Mouse (Mus musculus): ENCODE results near the gene Ift122. TPM values are rescaled to one million over a fixed set of nuclear protein-coding genes. Genes with fewer than 3 reads are reported as not detected.

Ift122 gene
- total and polyA plus RNA-seq, 3 experiments, result 3.3 to 8.0 TPM; not detected in 1

DNA sequence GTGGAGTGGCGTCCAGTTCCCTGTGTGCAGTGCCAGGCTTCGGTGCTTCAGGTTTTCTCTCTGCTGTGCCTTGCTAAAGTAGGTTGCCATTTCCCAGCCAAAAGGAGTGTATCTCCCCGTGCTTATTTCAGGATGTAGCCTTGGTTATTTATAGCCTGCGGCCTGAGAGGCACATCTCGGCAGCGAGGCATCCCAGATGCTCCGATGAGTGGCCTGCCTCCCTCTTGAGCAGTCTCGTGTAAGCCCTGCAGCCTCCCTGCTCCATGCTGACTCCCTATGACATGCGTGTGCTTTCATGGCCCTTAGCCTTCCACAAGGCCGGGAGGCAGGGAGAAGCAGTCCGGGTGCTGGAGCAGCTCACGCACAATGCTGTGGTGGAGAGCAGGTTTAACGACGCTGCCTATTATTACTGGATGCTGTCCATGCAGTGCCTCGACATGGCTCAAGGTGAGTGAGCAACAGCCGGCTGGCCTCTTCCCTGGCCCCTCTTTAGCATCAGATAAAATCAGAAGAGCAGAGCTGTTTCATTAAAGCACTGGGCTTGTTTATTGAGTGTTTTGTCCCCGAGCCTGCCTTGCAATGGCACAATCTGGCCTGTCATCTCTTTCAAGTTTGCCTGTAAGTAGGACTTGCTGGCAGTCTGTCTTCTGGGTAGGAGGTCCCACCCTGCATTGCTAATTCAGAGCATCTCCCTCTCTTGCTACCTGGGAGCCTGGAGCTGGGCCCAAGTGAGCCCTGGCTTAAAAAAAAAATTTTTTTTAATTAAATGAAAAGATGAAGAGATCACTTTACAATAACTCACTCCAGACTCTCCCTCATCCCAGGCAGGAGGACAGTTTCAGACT lies 62.6 kb downstream of the Ift122 start:
- no peaks in the 10 kb centered on the region for H3K9me3 ChIP-seq (replicated peaks; ENCODE audit: insufficient read depth, low read length)
- DNase-seq (ENCODE audit: low read depth, low spot score), result no peak
- TF ChIP-seq HCFC1 (IDR thresholded peaks at IDR 0.05; ENCODE audit: low read depth, low read length), result no peak
- no peak for TF ChIP-seq KAT2A (conservative IDR thresholded peaks at IDR 0.05; ENCODE audit: low read depth, low read length)
- no peak for TF ChIP-seq BHLHE40 (IDR thresholded peaks at IDR 0.05; ENCODE audit: borderline replicate concordance, low read depth, low read length)
- TF ChIP-seq MAZ (IDR thresholded peaks at IDR 0.05; ENCODE audit: low read depth, low read length), result no peak
- TF ChIP-seq ELF1 (IDR thresholded peaks at IDR 0.05; ENCODE audit: low read depth, low read length), result no peak
- no peak for TF ChIP-seq CTCF (IDR thresholded peaks at IDR 0.05 in 2 of 3, conservative IDR thresholded peaks at IDR 0.05 in 1 of 3; ENCODE audit: control insufficient read depth in 1 of 3, insufficient read depth in 1 of 3, low read depth in 2 of 3, low read length in 3 of 3, poor library complexity in 1 of 3, severe bottlenecking in 1 of 3)
- TF ChIP-seq RAD21 (IDR thresholded peaks at IDR 0.05; ENCODE audit: low read depth, low read length), result no peak
- no peak for TF ChIP-seq ZC3H11A (IDR thresholded peaks at IDR 0.05; ENCODE audit: low read depth, low read length)
- no peak for TF ChIP-seq POLR2AphosphoS5 (IDR thresholded peaks at IDR 0.05; ENCODE audit: borderline replicate concordance, low read depth, low read length)
- no peak for TF ChIP-seq MYB (IDR thresholded peaks at IDR 0.05; ENCODE audit: low read depth, low read length)
- no peak for TF ChIP-seq JUND (IDR thresholded peaks at IDR 0.05; ENCODE audit: low read depth, low read length)
- TF ChIP-seq SMC3 (IDR thresholded peaks at IDR 0.05; ENCODE audit: low read depth, low read length), result no peak
- TF ChIP-seq USF2 (IDR thresholded peaks at IDR 0.05; ENCODE audit: borderline replicate concordance in 1 of 2, insufficient read depth in 1 of 2, low read depth in 1 of 2, low read length in 2 of 2), result no peak
- no peak for TF ChIP-seq NRF1 (IDR thresholded peaks at IDR 0.05; ENCODE audit: insufficient read depth, low read depth, low read length, poor library complexity, severe bottlenecking)
- TF ChIP-seq MXI1 (IDR thresholded peaks at IDR 0.05; ENCODE audit: low read depth, low read length), result no peak
- H3K27ac ChIP-seq (ENCODE audit: control insufficient read depth, low read depth, low read length), result no peak overlapping the region
- no peaks in the 10 kb centered on the region for H3K79me2 ChIP-seq (ENCODE audit: control insufficient read depth, insufficient read depth, low read length, poor library complexity)
- no peak overlapping the region for H3K4me3 ChIP-seq (ENCODE audit: control insufficient read depth in 1 of 2, insufficient read depth in 1 of 2, low read depth in 2 of 2, low read length in 2 of 2)
- no peaks in the 10 kb centered on the region for H3K36me3 ChIP-seq (ENCODE audit: control insufficient read depth in 1 of 2, insufficient read depth in 2 of 2, low read length in 2 of 2)
- H3K9ac ChIP-seq (ENCODE audit: control insufficient read depth, low read depth, low read length, poor library complexity, severe bottlenecking), result no peak overlapping the region
- no peaks in the 10 kb centered on the region for H3K4me1 ChIP-seq (ENCODE audit: control insufficient read depth in 1 of 2, insufficient read depth in 2 of 2, low read length in 2 of 2)
- H3K27me3 ChIP-seq (ENCODE audit: control insufficient read depth in 1 of 2, insufficient read depth in 2 of 2, low read length in 2 of 2), result no peaks in the 10 kb centered on the region

GRCm38 (mm10) chr6:115916611-115917010 lies 63.3 kb downstream of the Ift122 start:
- Histone ChIP-seq H3K27me3 (ENCODE audit: control insufficient read depth in 1 of 2, insufficient read depth in 2 of 2, low read length in 2 of 2) (no peaks in the 10 kb centered on the region), H3K79me2 (ENCODE audit: control insufficient read depth, insufficient read depth, low read length, poor library complexity) (no peaks in the 10 kb centered on the region), H3K9ac (ENCODE audit: control insufficient read depth, low read depth, low read length, poor library complexity, severe bottlenecking) (no peak overlapping the region), H3K4me3 (ENCODE audit: control insufficient read depth in 1 of 2, insufficient read depth in 1 of 2, low read depth in 2 of 2, low read length in 2 of 2) (no peak overlapping the region), H3K27ac (ENCODE audit: control insufficient read depth, low read depth, low read length) (no peak overlapping the region), H3K36me3 (ENCODE audit: control insufficient read depth in 1 of 2, insufficient read depth in 2 of 2, low read length in 2 of 2) (no peaks in the 10 kb centered on the region), H3K4me1 (ENCODE audit: control insufficient read depth in 1 of 2, insufficient read depth in 2 of 2, low read length in 2 of 2) (no peaks in the 10 kb centered on the region), H3K9me3 (replicated peaks; ENCODE audit: insufficient read depth, low read length) (no peaks in the 10 kb centered on the region)
- DNase-seq (ENCODE audit: low read depth, low spot score), result no peak
- TF ChIP-seq EP300 (IDR thresholded peaks at IDR 0.05; ENCODE audit: low read depth in 1 of 2, low read length in 2 of 2) (no peak), POLR2AphosphoS5 (IDR thresholded peaks at IDR 0.05; ENCODE audit: borderline replicate concordance, low read depth, low read length) (no peak), ZKSCAN1 (IDR thresholded peaks at IDR 0.05; ENCODE audit: low read depth, low read length) (no peak), MAFK (IDR thresholded peaks at IDR 0.05; ENCODE audit: borderline replicate concordance, low read depth, low read length) (no peak), SIN3A (IDR thresholded peaks at IDR 0.05; ENCODE audit: low read length) (no peak), ELF1 (IDR thresholded peaks at IDR 0.05; ENCODE audit: low read depth, low read length) (no peak), NELFE (IDR thresholded peaks at IDR 0.05; ENCODE audit: low read depth, low read length) (no peak), RCOR1 (IDR thresholded peaks at IDR 0.05; ENCODE audit: low read depth, low read length) (no peak)
